ENCODE assay signal across 9 mouse cellular contexts in genomic region chr13:110318746-110319145, GRCm38 (mm10). TPM values are rescaled to one million over a fixed set of nuclear protein-coding genes. Genes with fewer than 3 reads are reported as not detected.
A peak's percentile ranks its signal among the peaks of the same experiment; 100 is the strongest.
DNase-seq lines count a peak whose midpoint lies in the region; ATAC-seq and TF ChIP-seq lines count a peak whose summit lies in the region.
"Had no signal": no experiment of that assay in that cellular context is flagged by ENCODE, and none has a peak within 500 bp of the region (broad histone marks: within the 10 kb centered on the region; RNA-seq: fewer than 3 reads in every experiment).

No protein-coding gene starts in this region.

- H3K9me3 ChIP-seq in intestine, postnatal 0 days (ENCODE audit: control insufficient read depth): no peaks in the 10 kb centered on the region
- H3K9me3 ChIP-seq in intestine, embryonic 16.5 days (ENCODE audit: control insufficient read depth, low read length): no peaks in the 10 kb centered on the region
- no peaks in the 10 kb centered on the region for H3K9me3 ChIP-seq in intestine, embryonic 15.5 days
- no peaks in the 10 kb centered on the region for H3K9me3 ChIP-seq in midbrain, embryonic 13.5 days

- DNase-seq in MN1 (ENCODE audit: low spot score): peak; percentile 54
- peak; percentile 11 for DNase-seq in cerebellum, adult 8-10 months
- peak; percentile 22 to 50 for DNase-seq in lung, adult 18-20 months
- DNase-seq in spleen, postnatal 36 days (ENCODE audit: low spot score in 2 of 2): no peak

- peak; percentile 38 for TF ChIP-seq CTCF in intestine, postnatal 0 days (IDR thresholded peaks at IDR 0.05; ENCODE audit: low read depth)

- no peak overlapping the region for H3K4me2 ChIP-seq in intestine, postnatal 0 days (replicated peaks; ENCODE audit: low read depth)
- H3K4me2 ChIP-seq in intestine, embryonic 16.5 days (ENCODE audit: low read depth, low read length): no peak overlapping the region
- H3K4me2 ChIP-seq in intestine, embryonic 15.5 days (replicated peaks): no peak overlapping the region
- H3K4me2 ChIP-seq in midbrain, embryonic 13.5 days (replicated peaks): no peak overlapping the region

- H3K4me3 ChIP-seq in intestine, postnatal 0 days (ENCODE audit: low read depth, low read length): no peak overlapping the region
- no peak overlapping the region for H3K4me3 ChIP-seq in intestine, embryonic 16.5 days (ENCODE audit: low read length)
- H3K4me3 ChIP-seq in intestine, embryonic 15.5 days (replicated peaks): no peak overlapping the region
- no peak overlapping the region for H3K4me3 ChIP-seq in midbrain, embryonic 13.5 days (replicated peaks)

- H3K9ac ChIP-seq in intestine, postnatal 0 days (ENCODE audit: low read depth, low read length): no peak overlapping the region
- no peak overlapping the region for H3K9ac ChIP-seq in intestine, embryonic 16.5 days (ENCODE audit: low read depth, low read length)
- no peak overlapping the region for H3K9ac ChIP-seq in intestine, embryonic 15.5 days
- H3K9ac ChIP-seq in midbrain, embryonic 13.5 days (replicated peaks): no peak overlapping the region
- H3K9ac ChIP-seq: liver, embryonic 14.5 days had no signal

- no peaks in the 10 kb centered on the region for H3K4me1 ChIP-seq in intestine, postnatal 0 days (replicated peaks; ENCODE audit: control insufficient read depth, insufficient read depth, low read length)
- H3K4me1 ChIP-seq in intestine, embryonic 16.5 days (ENCODE audit: control insufficient read depth, insufficient read depth, low read length): no peaks in the 10 kb centered on the region
- no peaks in the 10 kb centered on the region for H3K4me1 ChIP-seq in intestine, embryonic 15.5 days (replicated peaks)
- H3K4me1 ChIP-seq in midbrain, embryonic 13.5 days (replicated peaks): no peaks in the 10 kb centered on the region

- ATAC-seq in intestine, postnatal 0 days: no peak
- no peak for ATAC-seq in intestine, embryonic 16.5 days
- ATAC-seq in intestine, embryonic 15.5 days: no peak
- no peak for ATAC-seq in midbrain, embryonic 13.5 days

- no peak overlapping the region for H3K27ac ChIP-seq in intestine, postnatal 0 days (ENCODE audit: low read depth, low read length)
- no peak overlapping the region for H3K27ac ChIP-seq in intestine, embryonic 16.5 days (ENCODE audit: low read length)
- no peak overlapping the region for H3K27ac ChIP-seq in intestine, embryonic 15.5 days
- H3K27ac ChIP-seq in midbrain, embryonic 13.5 days: no peak overlapping the region
- H3K27ac ChIP-seq: liver, embryonic 14.5 days had no signal

- 48% methylated on average over 4 of the region's 4 CpGs for WGBS in intestine, postnatal 0 days
- 57% methylated on average over 4 of the region's 4 CpGs for WGBS in intestine, embryonic 16.5 days
- 65% methylated on average over 4 of the region's 4 CpGs for WGBS in intestine, embryonic 15.5 days
- WGBS in midbrain, embryonic 13.5 days: 68% methylated on average over 4 of the region's 4 CpGs

- no peaks in the 10 kb centered on the region for H3K36me3 ChIP-seq in intestine, postnatal 0 days (ENCODE audit: control insufficient read depth, insufficient read depth)
- no peaks in the 10 kb centered on the region for H3K36me3 ChIP-seq in intestine, embryonic 16.5 days (ENCODE audit: control insufficient read depth, insufficient read depth, low read length)
- H3K36me3 ChIP-seq in intestine, embryonic 15.5 days: no peaks in the 10 kb centered on the region
- H3K36me3 ChIP-seq in midbrain, embryonic 13.5 days: no peaks in the 10 kb centered on the region

- no peaks in the 10 kb centered on the region for H3K27me3 ChIP-seq in intestine, postnatal 0 days (replicated peaks; ENCODE audit: control insufficient read depth, insufficient read depth, low read length)
- H3K27me3 ChIP-seq in intestine, embryonic 16.5 days (replicated peaks; ENCODE audit: control insufficient read depth, insufficient read depth, low read length): no peaks in the 10 kb centered on the region
- H3K27me3 ChIP-seq in intestine, embryonic 15.5 days (replicated peaks): no peaks in the 10 kb centered on the region
- H3K27me3 ChIP-seq in midbrain, embryonic 13.5 days: no peaks in the 10 kb centered on the region

RNA-seq across cellular contexts. Expression of gene Rab3c, which starts 38.0 kb away (rescaled TPM):
- polyA plus RNA-seq in intestine, postnatal 0 days (2015; fragmentation: Nextera tagmentation; extraction: Ambion mirVana): 3.0 TPM in 2 replicates
- 4.1 and 5.2 TPM in 2 replicates for polyA plus RNA-seq in intestine, embryonic 16.5 days (2015; fragmentation: Nextera tagmentation; extraction: Ambion mirVana)
- polyA plus RNA-seq in intestine, embryonic 15.5 days (2015; fragmentation: Nextera tagmentation; extraction: Ambion mirVana): 5.2 and 5.5 TPM in 2 replicates
- 207 and 215 TPM in 2 replicates for polyA plus RNA-seq in midbrain, embryonic 13.5 days (2015; fragmentation: Nextera tagmentation; extraction: Ambion mirVana)

RNA-seq across cellular contexts. Expression of gene Gapt, which starts 38.3 kb away (rescaled TPM):
- 0.16 and 0.18 TPM in 2 replicates for polyA plus RNA-seq in intestine, postnatal 0 days (2015; fragmentation: Nextera tagmentation; extraction: Ambion mirVana)
- 0.39 and 0.40 TPM in 2 replicates for polyA plus RNA-seq in intestine, embryonic 16.5 days (2015; fragmentation: Nextera tagmentation; extraction: Ambion mirVana)
- 0.23 and 0.59 TPM in 2 replicates for polyA plus RNA-seq in intestine, embryonic 15.5 days (2015; fragmentation: Nextera tagmentation; extraction: Ambion mirVana)
- polyA plus RNA-seq in midbrain, embryonic 13.5 days (2015; fragmentation: Nextera tagmentation; extraction: Ambion mirVana): 0.09 TPM in 1 of 2 replicates, not detected in the other

Comparison
In these comparisons a context has a peak if more than half of its experiments do, and no peak if none do; other contexts are left out.
1. DNase-seq: peak in MN1 (single experiment), cerebellum, adult 8-10 months (single experiment) and lung, adult 18-20 months (2 of 2); none in spleen, postnatal 36 days (0 of 2).
2. RNA of gene Rab3c, which starts 38.0 kb away (polyA plus RNA-seq): 207 to 215 TPM in midbrain, embryonic 13.5 days; 4.1 to 5.2 TPM in intestine, embryonic 16.5 days, 5.2 to 5.5 TPM in intestine, embryonic 15.5 days and 3.0 TPM in intestine, postnatal 0 days; every median in the first group is over 10 times any median in the second.